Mouse (Mus musculus) brain, adult 2 months (tissue): ENCODE data around the gene Tlx1.

ENCODE experiments used
- DNase-seq: peaks from one replicate; pipeline ENCODE4 v3.0.0; 2011; ENCODE audit warnings: low read depth, low spot score

The Tlx1 gene

DNA sequence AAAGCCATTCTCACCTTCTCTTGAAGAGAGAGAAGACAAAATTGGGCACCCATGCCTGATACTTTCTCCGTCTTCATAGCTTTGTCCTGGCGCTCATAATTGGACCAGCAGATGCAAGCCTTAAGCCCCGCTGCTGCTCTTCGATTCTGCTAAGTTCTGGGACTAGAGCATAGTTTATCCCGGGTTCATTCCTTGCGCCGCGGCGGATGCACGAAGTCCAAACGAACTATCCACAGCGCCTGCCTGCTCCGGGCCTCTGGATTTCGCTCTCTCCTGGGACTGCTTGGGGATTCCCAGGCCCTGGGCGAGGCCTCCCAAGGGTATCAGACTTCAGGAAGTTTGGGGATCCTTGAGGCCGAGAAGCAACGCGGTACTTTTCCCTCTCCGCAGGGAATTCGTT is 8.4 kb downstream of the Tlx1 start:
- DNase-seq: no peak

DNA sequence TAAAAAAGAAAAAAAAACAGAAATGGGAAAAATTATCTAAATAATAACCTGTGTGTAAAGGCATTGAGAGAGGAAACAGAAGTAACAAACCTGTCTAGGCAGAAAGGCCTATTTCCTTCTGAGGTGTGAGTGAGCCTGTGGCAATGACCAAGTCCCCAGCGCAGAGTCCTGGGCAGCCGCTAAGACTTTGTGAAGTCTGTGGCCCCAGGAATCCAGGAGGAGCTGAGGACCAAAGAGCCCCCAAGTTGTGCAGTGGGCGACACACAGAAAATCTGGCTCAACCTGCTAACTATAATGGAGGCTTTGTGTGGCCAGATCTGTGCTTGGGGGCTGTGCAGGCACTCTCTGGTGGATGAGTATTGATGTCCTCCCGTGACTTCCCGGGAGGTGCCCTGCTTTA is 9.0 kb downstream of the Tlx1 start:
- no peak for DNase-seq

DNA sequence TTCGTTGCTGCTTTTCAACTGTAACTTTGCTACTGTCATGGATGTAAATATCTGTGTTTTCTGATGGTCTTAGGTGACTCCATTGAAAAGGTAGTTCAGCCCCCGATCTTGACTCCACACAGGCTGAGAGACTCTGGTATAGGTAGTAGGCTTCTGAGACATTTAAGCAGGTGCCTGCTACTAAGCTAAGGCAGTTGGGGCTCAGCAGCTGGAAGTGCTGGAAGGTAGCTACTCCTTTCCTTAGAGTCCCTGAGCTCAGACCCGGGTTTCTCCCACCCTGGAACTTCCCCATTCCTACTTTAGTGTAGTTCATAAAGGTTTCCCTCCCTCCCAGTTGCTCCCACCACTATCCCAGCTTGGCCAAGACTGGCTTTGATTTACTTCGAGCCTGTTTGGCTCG is 9.5 kb downstream of the Tlx1 start:
- DNase-seq: no peak

DNA sequence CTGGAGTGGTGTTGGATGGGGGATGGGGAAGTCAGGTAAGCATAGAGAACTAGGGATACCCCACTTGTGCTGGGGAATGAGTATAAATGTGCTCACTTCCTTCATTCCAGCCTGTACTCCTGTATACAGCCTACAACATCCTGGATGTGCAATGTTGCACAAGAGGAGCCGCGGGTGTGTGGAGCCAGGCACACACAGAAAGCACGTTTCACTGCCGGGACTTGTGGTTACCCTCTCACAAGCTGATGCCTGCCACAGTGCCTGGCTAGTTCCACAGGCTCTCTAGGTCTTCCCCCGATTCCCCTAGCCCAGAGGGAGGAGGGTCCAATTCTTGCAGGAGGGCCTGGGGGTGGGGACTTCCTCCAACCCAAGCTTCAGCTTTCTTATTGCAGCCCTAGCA is 10.0 kb downstream of the Tlx1 start:
- DNase-seq: no peak

DNA sequence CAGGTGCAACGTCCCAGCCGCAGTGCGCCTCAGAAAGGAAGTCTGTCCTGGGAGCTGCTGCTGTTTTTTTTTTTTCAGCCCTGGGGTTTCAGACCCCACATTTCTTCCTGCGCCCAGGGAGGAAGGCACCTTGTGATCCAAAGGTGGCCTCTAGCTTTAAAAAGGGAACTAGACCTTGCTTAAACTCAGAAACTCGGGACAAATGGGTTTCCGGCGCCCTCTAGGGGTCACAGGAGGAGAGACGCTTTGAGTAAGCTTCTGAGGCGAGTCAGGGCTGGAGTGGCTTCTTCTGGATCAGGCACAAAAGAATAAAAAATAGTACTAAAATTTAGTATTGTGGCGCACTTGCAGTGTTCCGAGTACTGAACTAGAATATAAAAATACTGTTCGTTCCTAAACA is 10.6 kb downstream of the Tlx1 start:
- DNase-seq: peak; percentile 74

DNA sequence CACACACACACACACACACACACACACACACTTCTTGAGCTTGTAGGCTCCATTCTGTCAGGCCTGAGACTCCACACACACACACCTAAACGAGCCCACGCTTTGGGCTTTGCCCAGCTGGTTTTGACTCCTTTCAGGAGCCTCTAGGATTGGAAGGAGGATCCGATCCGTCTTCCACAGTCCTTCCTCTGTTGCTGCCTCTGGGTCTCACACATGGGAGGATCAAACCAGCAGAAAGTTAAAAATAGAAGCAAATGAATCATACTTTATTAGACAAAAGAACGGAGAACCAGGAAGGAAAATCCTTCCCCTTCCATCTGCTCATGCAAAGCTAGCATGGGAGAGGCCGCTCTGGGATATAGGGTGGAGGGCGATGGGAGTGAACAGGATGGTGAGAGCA is 11.7 kb downstream of the Tlx1 start:
- no peak for DNase-seq

DNA sequence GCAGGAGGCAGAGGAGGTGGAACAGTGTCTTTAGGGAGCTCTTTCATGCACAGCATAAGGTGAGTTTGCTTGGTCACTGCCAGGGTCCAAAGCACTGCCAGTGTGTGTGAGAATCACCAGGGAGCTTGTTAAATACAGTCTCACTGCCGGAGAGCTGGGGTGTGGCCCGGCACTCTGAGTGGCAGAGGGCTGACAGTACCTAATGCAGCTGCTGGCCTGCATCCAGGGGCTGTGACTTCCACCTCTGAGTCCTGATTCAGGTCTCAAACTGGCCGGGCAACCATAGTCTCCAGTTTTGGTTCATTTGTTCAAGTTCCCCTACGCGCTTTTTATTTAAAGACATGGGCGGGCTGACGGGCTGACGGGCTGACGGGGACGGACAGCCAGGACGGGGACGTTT is 12.4 kb downstream of the Tlx1 start:
- DNase-seq: no peak

DNA sequence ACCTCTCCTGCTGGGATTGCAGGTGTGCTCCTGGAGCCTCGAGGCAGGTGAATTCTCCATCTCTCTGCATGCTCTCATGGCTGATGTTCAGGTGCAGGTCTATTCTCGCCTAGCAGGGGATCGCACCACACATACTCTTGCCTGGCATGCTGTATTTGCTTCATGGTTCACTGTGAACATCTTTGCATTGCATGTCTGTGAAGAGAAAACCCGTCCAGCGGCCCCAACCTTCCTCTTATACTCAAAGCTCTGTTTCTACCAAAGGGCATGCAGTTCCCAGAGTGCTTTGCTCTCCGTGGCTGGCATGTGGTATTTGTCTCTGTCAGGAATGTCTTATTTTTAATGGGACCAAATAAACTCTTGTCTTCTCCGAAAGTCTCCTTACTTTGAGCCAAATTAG is 20.0 kb downstream of the Tlx1 start:
- DNase-seq: no peak

DNA sequence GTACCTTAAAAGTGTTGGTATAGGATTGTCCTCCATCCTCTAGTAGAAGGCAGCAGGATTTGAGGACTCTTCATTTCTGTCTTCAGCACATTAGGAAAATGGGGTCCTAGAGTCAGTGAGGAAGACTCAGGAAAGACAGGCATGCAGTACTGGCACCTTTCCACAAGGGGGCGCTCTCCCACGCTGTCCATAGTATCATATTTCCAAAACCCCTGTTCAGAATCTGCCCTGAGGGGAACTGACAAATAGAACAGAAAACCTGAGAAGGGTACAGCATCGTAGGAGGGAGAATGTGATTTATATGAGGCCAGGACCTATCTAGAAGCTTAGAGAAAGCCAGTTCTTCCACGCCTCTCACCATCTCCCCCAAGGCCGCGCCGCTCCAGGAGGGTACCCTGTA is 24.3 kb downstream of the Tlx1 start:
- no peak for DNase-seq

DNA sequence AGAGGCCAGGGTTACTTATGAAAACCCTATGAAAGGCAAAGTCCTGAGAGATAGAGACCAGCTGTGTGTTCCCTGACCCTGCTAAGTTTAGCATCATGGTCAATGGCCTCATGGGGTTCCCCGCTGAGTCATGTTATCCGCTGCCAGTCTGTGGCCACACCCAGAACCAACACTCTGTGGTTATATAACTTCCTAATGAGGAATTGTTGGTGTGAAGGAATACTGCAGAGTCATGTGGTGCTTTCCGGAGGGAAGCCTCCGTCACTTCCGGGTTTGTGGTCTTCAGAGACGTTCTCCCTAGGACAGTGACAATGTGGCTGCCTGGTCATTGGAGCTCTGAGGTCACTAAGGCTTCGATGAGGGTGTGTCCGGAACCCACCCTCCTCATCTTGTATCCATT is 25.8 kb downstream of the Tlx1 start:
- DNase-seq: no peak

DNA sequence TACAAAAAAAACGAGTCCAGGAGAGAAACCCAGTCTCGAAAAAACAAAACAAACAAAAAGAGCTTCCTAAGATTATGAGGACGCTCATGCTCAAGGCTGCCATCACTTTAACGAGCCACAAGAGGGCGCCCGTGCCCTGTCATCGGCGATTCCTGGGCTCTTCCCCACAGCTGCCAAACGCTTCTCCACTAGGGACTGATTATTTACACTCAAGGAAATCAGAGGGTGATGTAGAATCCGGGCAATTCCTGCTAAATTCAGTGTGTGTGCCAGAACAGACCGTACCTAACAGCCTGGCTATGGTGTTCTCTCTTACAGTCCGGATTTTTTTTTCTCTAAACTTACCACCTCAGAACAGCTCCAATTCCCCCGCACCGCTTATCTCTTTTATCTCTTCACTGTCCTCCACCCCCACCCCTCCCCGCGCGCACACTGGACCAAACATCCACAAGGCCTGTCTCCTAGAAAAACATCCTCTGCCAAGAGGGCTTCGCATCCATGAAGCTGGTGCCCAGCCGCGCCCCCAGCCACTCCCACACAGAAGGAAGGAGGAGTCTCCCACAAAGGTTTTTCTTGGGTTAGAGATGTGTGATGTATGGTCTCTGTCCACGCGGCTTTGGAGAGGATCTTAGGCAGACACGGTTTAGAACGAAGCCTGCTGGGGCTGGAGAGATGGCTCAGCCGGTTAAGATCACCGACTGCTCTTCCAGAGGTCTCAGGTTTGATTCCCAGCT is 26.7 kb downstream of the Tlx1 start:
- peak; percentile 88 for DNase-seq

DNA sequence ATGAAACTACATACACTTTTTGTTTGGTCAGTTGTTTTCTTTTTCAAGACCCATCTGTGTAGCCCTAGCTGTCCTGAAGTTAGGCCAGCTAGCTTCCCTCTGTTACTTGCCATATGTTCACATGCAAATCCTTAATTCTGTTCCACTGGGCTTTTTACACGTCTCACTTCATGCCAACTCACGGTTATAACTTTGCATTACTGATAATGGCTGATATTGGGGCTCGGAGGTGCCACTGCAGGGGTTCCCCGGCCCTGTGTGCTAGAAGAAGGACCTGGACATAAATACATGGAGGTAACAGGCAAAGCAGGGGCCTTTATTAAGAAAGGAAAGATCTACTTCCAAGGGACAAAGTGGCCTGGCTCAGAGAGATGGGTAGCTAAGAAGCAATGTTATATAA is 29.0 kb downstream of the Tlx1 start:
- DNase-seq: no peak

DNA sequence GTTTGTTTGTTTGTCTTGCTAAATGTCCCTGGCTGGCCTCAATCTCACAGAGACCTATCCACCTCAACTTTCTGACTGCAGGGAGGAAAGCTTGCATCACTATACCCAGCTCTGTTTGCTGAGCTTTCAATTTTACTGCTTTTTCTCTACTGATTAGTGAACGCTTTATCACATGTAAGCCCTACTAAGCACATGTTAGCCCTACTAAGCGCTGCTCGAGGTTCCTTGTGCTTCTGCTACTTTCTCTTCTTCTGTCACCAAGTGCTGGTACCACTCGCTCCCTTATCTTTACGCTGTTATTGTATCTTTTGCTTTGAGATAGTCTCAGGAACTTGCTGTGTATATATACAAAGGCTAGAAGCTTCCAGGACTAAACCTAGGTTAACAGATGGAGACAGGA is 30.0 kb downstream of the Tlx1 start:
- no peak for DNase-seq

DNA sequence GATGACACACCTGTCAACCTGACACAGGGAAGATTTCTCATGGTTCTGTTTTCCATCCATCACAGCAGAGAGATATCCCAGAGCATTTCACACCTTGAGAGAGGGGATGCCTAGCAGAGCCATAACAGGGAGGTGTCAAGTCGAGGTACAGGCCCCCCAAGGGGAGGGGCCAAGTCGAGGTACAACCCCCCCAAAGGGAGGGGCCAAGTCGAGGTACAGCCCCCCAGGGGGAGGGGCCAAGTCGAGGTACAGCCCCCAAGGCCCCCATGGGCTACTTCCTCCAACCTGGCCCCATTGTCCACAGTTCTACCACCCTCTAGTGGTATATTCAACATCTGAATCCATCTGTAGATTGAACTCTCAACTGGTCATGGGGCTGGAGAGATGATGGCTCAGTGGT is 44.2 kb downstream of the Tlx1 start:
- DNase-seq: no peak

DNA sequence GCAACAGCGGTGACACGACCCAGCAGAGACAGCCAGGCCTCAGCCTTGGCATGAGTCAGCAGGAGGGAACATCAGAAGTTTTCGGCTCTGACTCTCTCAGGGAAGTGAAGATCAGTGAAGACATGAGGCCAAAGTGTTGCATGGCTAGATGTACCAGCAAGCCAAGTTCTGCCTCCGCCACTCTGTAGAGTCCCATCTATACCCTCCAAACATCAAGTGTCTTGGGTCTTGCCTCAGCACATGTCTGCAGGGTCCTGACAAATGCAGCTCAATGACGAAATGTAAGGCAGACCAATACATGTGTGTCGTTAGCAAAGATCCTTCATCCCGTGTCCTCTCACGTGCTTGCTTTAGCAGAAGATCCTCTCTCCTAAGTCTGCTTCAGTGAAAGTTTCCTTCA is 46.5 kb downstream of the Tlx1 start:
- DNase-seq: no peak

DNA sequence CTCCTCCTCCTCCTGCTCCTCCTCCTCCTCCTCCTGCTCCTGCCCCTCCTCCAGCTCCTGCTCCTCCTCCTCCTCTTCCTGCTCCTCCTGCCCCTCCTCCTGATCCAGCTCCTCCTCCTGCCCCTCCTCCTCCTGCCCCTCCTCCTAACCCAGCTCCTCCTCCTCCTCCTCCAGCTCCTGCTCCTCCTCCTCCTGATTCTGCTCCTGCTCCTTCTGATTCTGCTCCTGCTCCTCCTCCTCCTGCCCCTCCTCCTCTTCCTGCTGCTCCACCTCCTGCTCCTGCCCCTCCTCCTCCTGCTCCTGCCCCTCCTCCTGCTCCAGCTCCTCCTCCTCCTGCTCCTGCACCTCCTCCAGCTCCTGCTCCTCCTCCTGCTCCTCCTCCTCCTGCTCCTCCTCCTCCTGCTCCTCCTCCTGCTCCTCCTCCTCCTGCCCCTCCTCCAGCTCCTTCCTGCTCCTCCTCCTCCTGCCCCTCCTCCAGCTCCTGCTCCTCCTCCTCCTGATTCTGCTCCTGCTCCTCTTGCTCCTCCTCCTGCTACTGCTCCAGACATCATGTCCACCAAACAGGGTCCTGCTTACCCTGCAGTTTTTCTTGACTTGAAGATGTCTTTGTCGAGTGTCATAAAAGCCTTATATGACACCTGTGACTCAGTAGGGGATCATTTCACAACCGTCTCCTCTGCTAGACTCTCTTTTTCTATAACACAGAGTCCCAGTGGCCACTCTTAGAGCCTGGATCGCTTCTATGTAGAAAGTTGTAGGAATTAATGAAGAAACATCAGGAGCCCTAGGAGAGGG is 55.0 kb downstream of the Tlx1 start:
- peak; percentile 59 for DNase-seq
